Mouse (Mus musculus) heart, postnatal 25 days (tissue): ENCODE measurements around the gene Tnrc6b. TPM values are rescaled to one million over a fixed set of nuclear protein-coding genes. Genes with fewer than 3 reads are reported as not detected.
"Not testable (repeated sequence)": the region's sequence is repeated elsewhere in the genome, so short reads cannot be mapped to it uniquely, and the experiment has no call there.

Source experiments
- DNase-seq: peaks from one replicate; pipeline ENCODE4 v3.0.0; 2022; ENCODE audit warnings: low spot score
- intact Hi-C: fragments of 180-260 bp; cut with DNase I; formaldehyde crosslinking; loops from one replicate; pipeline ENCODE4 v1.15.1; 2025
- total RNA-seq, 2 experiments: library from RNA; stranded (reverse); gene quantifications; 2 replicates each; pipeline ENCODE4 v1.2.3; 2021

Gene Tnrc6b
- total RNA-seq, 2 experiments from 2014 or later, result 48.4 to 53.0 TPM

- DNase-seq, result no peak
- intact Hi-C loops, result no loop called here
Observed at GRCm38 (mm10) chr15:80822276-80822675, 111.2 kb downstream of the Tnrc6b start.

GRCm38 (mm10) chr15:80831170-80831569, 120.1 kb downstream of the Tnrc6b start:
- no peak for DNase-seq
- intact Hi-C loops, result no loop called here

- no peak for DNase-seq
- intact Hi-C loops, result no loop called here
Observed at GRCm38 (mm10) chr15:80832808-80833207, 121.7 kb downstream of the Tnrc6b start.

GRCm38 (mm10) chr15:80836246-80836645, 125.1 kb downstream of the Tnrc6b start:
- intact Hi-C loops, result no loop called here

GRCm38 (mm10) chr15:80838836-80839235, 127.7 kb downstream of the Tnrc6b start:
- intact Hi-C loops, result no loop called here

More at GRCm38 (mm10) chr15:80836246-80836645, 125.1 kb downstream of the Tnrc6b start:
- DNase-seq, result no peak

GRCm38 (mm10) chr15:80839653-80840420, 128.7 kb downstream of the Tnrc6b start:
- intact Hi-C loops, result no loop called here
- DNase-seq, result no peak

More at GRCm38 (mm10) chr15:80838836-80839235, 127.7 kb downstream of the Tnrc6b start:
- DNase-seq, result no peak

- DNase-seq, result no peak
- intact Hi-C loops, result no loop called here
Observed at GRCm38 (mm10) chr15:80844262-80844661, 133.1 kb downstream of the Tnrc6b start.

- intact Hi-C loops, result no loop called here
Observed at GRCm38 (mm10) chr15:80844926-80845325, 133.8 kb downstream of the Tnrc6b start.

GRCm38 (mm10) chr15:80850004-80850403, 138.9 kb downstream of the Tnrc6b start:
- no peak for DNase-seq
- intact Hi-C loops, result loop anchor here (5.0 kb wide), 1 partner anchor 48 kb away; no protein-coding TSS in a partner anchor

More at GRCm38 (mm10) chr15:80844926-80845325, 133.8 kb downstream of the Tnrc6b start:
- DNase-seq, result no peak

GRCm38 (mm10) chr15:80850682-80851475, 139.8 kb downstream of the Tnrc6b start:
- no peak for DNase-seq
- intact Hi-C loops, result loop anchor here (5.0 kb wide), 1 partner anchor 49 kb away; no protein-coding TSS in a partner anchor

- DNase-seq, result no peak
- intact Hi-C loops, result loop anchor here (5.0 kb wide), 1 partner anchor 50 kb away; no protein-coding TSS in a partner anchor
Observed at GRCm38 (mm10) chr15:80852122-80852521, 141.0 kb downstream of the Tnrc6b start.

GRCm38 (mm10) chr15:80852527-80852926, 141.4 kb downstream of the Tnrc6b start:
- DNase-seq, result not testable (repeated sequence)
- intact Hi-C loops, result loop anchor here (5.0 kb wide), 1 partner anchor 50 kb away; no protein-coding TSS in a partner anchor

- intact Hi-C loops, result no loop called here
Observed at GRCm38 (mm10) chr15:80859366-80859765, 148.3 kb downstream of the Tnrc6b start.

GRCm38 (mm10) chr15:80861302-80861701, 150.2 kb downstream of the Tnrc6b start:
- intact Hi-C loops, result no loop called here
- no peak for DNase-seq

More at GRCm38 (mm10) chr15:80859366-80859765, 148.3 kb downstream of the Tnrc6b start:
- no peak for DNase-seq

GRCm38 (mm10) chr15:80862027-80862426, 150.9 kb downstream of the Tnrc6b start:
- intact Hi-C loops, result no loop called here
- DNase-seq, result no peak

GRCm38 (mm10) chr15:80868603-80869002, 157.5 kb downstream of the Tnrc6b start:
- DNase-seq, intact Hi-C loops: not testable (repeated sequence)

- intact Hi-C loops, result no loop called here
- no peak for DNase-seq
Observed at GRCm38 (mm10) chr15:80874726-80875125, 163.6 kb downstream of the Tnrc6b start.

- intact Hi-C loops, result no loop called here
- DNase-seq, result no peak
Observed at GRCm38 (mm10) chr15:80876231-80876630, 165.1 kb downstream of the Tnrc6b start.

GRCm38 (mm10) chr15:80884095-80884494, 173.0 kb downstream of the Tnrc6b start:
- no peak for DNase-seq
- intact Hi-C loops, result no loop called here

GRCm38 (mm10) chr15:80886361-80887156, 175.4 kb downstream of the Tnrc6b start:
- intact Hi-C loops, result no loop called here
- no peak for DNase-seq
